Mouse (Mus musculus): ENCODE results near the gene Ctnna3. TPM values are rescaled to one million over a fixed set of nuclear protein-coding genes. Genes with fewer than 3 reads are reported as not detected.

Ctnna3 gene
- polyA plus RNA-seq, 1 experiment, result 0.17 TPM

GRCm38 (mm10) chr10:63572866-63573265 lies 143.0 kb downstream of the Ctnna3 start:
- peak; percentile 6 for TF ChIP-seq USF1 (IDR thresholded peaks at IDR 0.05; ENCODE audit: low read depth)
- TF ChIP-seq MAX (IDR thresholded peaks at IDR 0.05; ENCODE audit: low read depth), result no peak
- H3ac ChIP-seq (ENCODE audit: control insufficient read depth, insufficient read length), result no peak overlapping the region
- H3K79me2 ChIP-seq (ENCODE audit: control insufficient read depth, insufficient read depth), result no peaks in the 10 kb centered on the region
- H3K4me3 ChIP-seq, result no peak overlapping the region
- H3K36me3 ChIP-seq (ENCODE audit: control insufficient read depth, insufficient read depth), result no peaks in the 10 kb centered on the region
- H3K27me3 ChIP-seq (ENCODE audit: control insufficient read depth, insufficient read depth, insufficient read length), result no peaks in the 10 kb centered on the region
- peak overlapping the region; percentile 28 for H3K4me2 ChIP-seq (ENCODE audit: low read depth)

GRCm38 (mm10) chr10:63574100-63574609 lies 144.3 kb downstream of the Ctnna3 start:
- Histone ChIP-seq H3ac (ENCODE audit: control insufficient read depth, insufficient read length) (no peak overlapping the region), H3K27me3 (ENCODE audit: control insufficient read depth, insufficient read depth, insufficient read length) (no peaks in the 10 kb centered on the region), H3K4me3 (no peak overlapping the region), H3K4me2 (ENCODE audit: low read depth) (no peak overlapping the region), H3K36me3 (ENCODE audit: control insufficient read depth, insufficient read depth) (no peaks in the 10 kb centered on the region), H3K79me2 (ENCODE audit: control insufficient read depth, insufficient read depth) (no peaks in the 10 kb centered on the region)
- TF ChIP-seq E2F4 (IDR thresholded peaks at IDR 0.05; ENCODE audit: insufficient read depth) (no peak), USF1 (IDR thresholded peaks at IDR 0.05; ENCODE audit: low read depth) (no peak), MYOD1 (IDR thresholded peaks at IDR 0.05; ENCODE audit: control insufficient read depth in 1 of 3, insufficient read length in 2 of 3, low read depth in 2 of 3) (no peak), TCF3 (IDR thresholded peaks at IDR 0.05; ENCODE audit: insufficient read length, low read depth) (no peak), TCF12 (IDR thresholded peaks at IDR 0.05; ENCODE audit: insufficient read depth, poor library complexity, severe bottlenecking) (no peak), POLR2AphosphoS2 (IDR thresholded peaks at IDR 0.05; ENCODE audit: insufficient read length, low read depth) (no peak), SRF (IDR thresholded peaks at IDR 0.05; ENCODE audit: control insufficient read depth, insufficient read length, low read depth) (no peak), MAX (IDR thresholded peaks at IDR 0.05; ENCODE audit: low read depth) (no peak), POLR2A (IDR thresholded peaks at IDR 0.05; ENCODE audit: insufficient read length, low read depth) (no peak), REST (IDR thresholded peaks at IDR 0.05; ENCODE audit: insufficient read depth, insufficient read length) (no peak)

- Histone ChIP-seq H3K4me3 (no peak overlapping the region), H3K36me3 (ENCODE audit: control insufficient read depth, insufficient read depth) (no peaks in the 10 kb centered on the region), H3K79me2 (ENCODE audit: control insufficient read depth, insufficient read depth) (no peaks in the 10 kb centered on the region), H3ac (ENCODE audit: control insufficient read depth, insufficient read length) (no peak overlapping the region), H3K27me3 (ENCODE audit: control insufficient read depth, insufficient read depth, insufficient read length) (no peaks in the 10 kb centered on the region), H3K4me2 (ENCODE audit: low read depth) (peak overlapping the region; percentile 38)
- TF ChIP-seq TCF3 (IDR thresholded peaks at IDR 0.05; ENCODE audit: insufficient read length, low read depth), result no peak
- no peak for TF ChIP-seq SRF (IDR thresholded peaks at IDR 0.05; ENCODE audit: control insufficient read depth, insufficient read length, low read depth)
- no peak for TF ChIP-seq POLR2A (IDR thresholded peaks at IDR 0.05; ENCODE audit: insufficient read length, low read depth)
- no peak for TF ChIP-seq TCF12 (IDR thresholded peaks at IDR 0.05; ENCODE audit: insufficient read depth, poor library complexity, severe bottlenecking)
- TF ChIP-seq MAX (IDR thresholded peaks at IDR 0.05; ENCODE audit: low read depth), result no peak
- no peak for TF ChIP-seq USF1 (IDR thresholded peaks at IDR 0.05; ENCODE audit: low read depth)
- no peak for TF ChIP-seq REST (IDR thresholded peaks at IDR 0.05; ENCODE audit: insufficient read depth, insufficient read length)
- TF ChIP-seq POLR2AphosphoS2 (IDR thresholded peaks at IDR 0.05; ENCODE audit: insufficient read length, low read depth), result no peak
- TF ChIP-seq MYOG (IDR thresholded peaks at IDR 0.05; ENCODE audit: control insufficient read depth in 1 of 3, insufficient read depth in 1 of 3, insufficient read length in 2 of 3, low read depth in 2 of 3), result no peak
Observed at GRCm38 (mm10) chr10:63582608-63583007, 152.7 kb downstream of the Ctnna3 start.

- Histone ChIP-seq H3K36me3 (ENCODE audit: control insufficient read depth, insufficient read depth) (no peaks in the 10 kb centered on the region), H3K79me2 (ENCODE audit: control insufficient read depth, insufficient read depth) (no peaks in the 10 kb centered on the region), H3K4me2 (ENCODE audit: low read depth) (no peak overlapping the region), H3K27me3 (ENCODE audit: control insufficient read depth, insufficient read depth, insufficient read length) (no peaks in the 10 kb centered on the region), H3K4me3 (no peak overlapping the region), H3ac (ENCODE audit: control insufficient read depth, insufficient read length) (no peak overlapping the region)
- TF ChIP-seq POLR2AphosphoS2 (IDR thresholded peaks at IDR 0.05; ENCODE audit: insufficient read length, low read depth) (no peak), REST (IDR thresholded peaks at IDR 0.05; ENCODE audit: insufficient read depth, insufficient read length) (no peak), MAX (IDR thresholded peaks at IDR 0.05; ENCODE audit: low read depth) (no peak), POLR2A (IDR thresholded peaks at IDR 0.05; ENCODE audit: insufficient read length, low read depth) (no peak), CEBPB (IDR thresholded peaks at IDR 0.05; ENCODE audit: insufficient read depth, poor library complexity, severe bottlenecking) (no peak), MYOG (IDR thresholded peaks at IDR 0.05; ENCODE audit: control insufficient read depth in 1 of 3, insufficient read depth in 1 of 3, insufficient read length in 2 of 3, low read depth in 2 of 3) (no peak), MYOD1 (IDR thresholded peaks at IDR 0.05; ENCODE audit: control insufficient read depth in 1 of 3, insufficient read length in 2 of 3, low read depth in 2 of 3) (no peak), TCF12 (IDR thresholded peaks at IDR 0.05; ENCODE audit: insufficient read depth, poor library complexity, severe bottlenecking) (no peak), E2F4 (IDR thresholded peaks at IDR 0.05; ENCODE audit: insufficient read depth) (no peak)
Observed at GRCm38 (mm10) chr10:63583798-63584374, 154.0 kb downstream of the Ctnna3 start.

GRCm38 (mm10) chr10:63599417-63599816 lies 169.5 kb downstream of the Ctnna3 start:
- no peaks in the 10 kb centered on the region for H3K79me2 ChIP-seq (ENCODE audit: control insufficient read depth, insufficient read depth)

More at GRCm38 (mm10) chr10:63599417-63599816, 169.5 kb downstream of the Ctnna3 start:
- Histone ChIP-seq H3ac (ENCODE audit: control insufficient read depth, insufficient read length) (no peak overlapping the region), H3K4me3 (no peak overlapping the region), H3K36me3 (ENCODE audit: control insufficient read depth, insufficient read depth) (no peaks in the 10 kb centered on the region), H3K27me3 (ENCODE audit: control insufficient read depth, insufficient read depth, insufficient read length) (no peaks in the 10 kb centered on the region), H3K4me2 (ENCODE audit: low read depth) (no peak overlapping the region)
- no peak for TF ChIP-seq POLR2AphosphoS2 (IDR thresholded peaks at IDR 0.05; ENCODE audit: insufficient read length, low read depth)
- no peak for TF ChIP-seq SRF (IDR thresholded peaks at IDR 0.05; ENCODE audit: control insufficient read depth, insufficient read length, low read depth)
- no peak for TF ChIP-seq TCF3 (IDR thresholded peaks at IDR 0.05; ENCODE audit: insufficient read length, low read depth)
- no peak for TF ChIP-seq MYOD1 (IDR thresholded peaks at IDR 0.05; ENCODE audit: control insufficient read depth in 1 of 3, insufficient read length in 2 of 3, low read depth in 2 of 3)
- TF ChIP-seq MAX (IDR thresholded peaks at IDR 0.05; ENCODE audit: low read depth), result no peak
- no peak for TF ChIP-seq CEBPB (IDR thresholded peaks at IDR 0.05; ENCODE audit: insufficient read depth, poor library complexity, severe bottlenecking)
- no peak for TF ChIP-seq POLR2A (IDR thresholded peaks at IDR 0.05; ENCODE audit: insufficient read length, low read depth)
- no peak for TF ChIP-seq REST (IDR thresholded peaks at IDR 0.05; ENCODE audit: insufficient read depth, insufficient read length)
- no peak for TF ChIP-seq USF1 (IDR thresholded peaks at IDR 0.05; ENCODE audit: low read depth)
- no peak for TF ChIP-seq E2F4 (IDR thresholded peaks at IDR 0.05; ENCODE audit: insufficient read depth)
- no peak for TF ChIP-seq MYOG (IDR thresholded peaks at IDR 0.05; ENCODE audit: control insufficient read depth in 1 of 3, insufficient read depth in 1 of 3, insufficient read length in 2 of 3, low read depth in 2 of 3)

Measured in myocyte (in vitro differentiated cells).